Mouse (Mus musculus) CD4-positive, CD25-positive, alpha-beta regulatory T cell, adult 2 months (primary cell): ENCODE measurements around the gene Klhdc10.

ENCODE experiments used
- DNase-seq: peaks from one replicate; pipeline ENCODE4 v3.0.0-alpha.2; 2012; ENCODE audit warnings: low read depth, low spot score

The Klhdc10 gene

DNA sequence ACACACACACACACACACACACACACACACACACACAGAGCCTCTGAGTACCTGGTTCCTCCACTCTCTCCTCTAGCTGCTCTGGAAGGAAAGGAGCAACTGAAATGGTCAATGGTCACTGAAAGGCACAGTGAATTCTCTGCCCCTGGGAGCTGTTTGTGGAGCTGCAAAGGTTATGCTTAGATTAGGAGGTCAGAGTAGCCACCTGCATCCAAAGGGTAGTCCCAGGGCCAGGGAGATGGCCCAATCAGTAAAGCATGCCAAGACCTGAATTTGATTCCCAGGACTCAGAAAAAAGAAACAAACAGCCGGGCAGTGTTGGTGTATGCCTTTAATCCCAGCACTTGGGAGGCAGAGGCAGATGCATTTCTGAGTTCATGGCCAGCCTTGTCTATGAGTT, 66.4 kb downstream of the Klhdc10 start:
- no peak for DNase-seq

DNA sequence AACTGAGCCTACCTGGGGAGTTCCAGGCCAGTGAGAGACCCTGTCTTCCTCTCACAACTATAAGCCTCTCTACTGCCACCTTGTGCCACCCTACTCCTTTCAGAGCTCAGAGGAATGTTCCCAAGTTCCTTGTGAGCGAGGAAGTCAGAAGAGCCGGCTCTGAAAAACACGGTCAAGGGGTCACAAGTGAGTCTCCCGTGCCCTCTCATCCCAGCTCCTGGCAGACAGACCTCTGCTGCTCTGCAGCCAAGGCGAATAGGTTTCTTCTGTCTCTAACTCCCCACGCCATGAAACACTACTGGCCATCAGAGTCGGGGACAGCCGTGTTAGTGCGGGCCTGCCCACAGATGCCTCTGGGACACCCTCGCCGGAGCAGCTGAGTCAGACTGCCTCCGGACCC, 67.0 kb downstream of the Klhdc10 start:
- DNase-seq: peak; percentile 18

DNA sequence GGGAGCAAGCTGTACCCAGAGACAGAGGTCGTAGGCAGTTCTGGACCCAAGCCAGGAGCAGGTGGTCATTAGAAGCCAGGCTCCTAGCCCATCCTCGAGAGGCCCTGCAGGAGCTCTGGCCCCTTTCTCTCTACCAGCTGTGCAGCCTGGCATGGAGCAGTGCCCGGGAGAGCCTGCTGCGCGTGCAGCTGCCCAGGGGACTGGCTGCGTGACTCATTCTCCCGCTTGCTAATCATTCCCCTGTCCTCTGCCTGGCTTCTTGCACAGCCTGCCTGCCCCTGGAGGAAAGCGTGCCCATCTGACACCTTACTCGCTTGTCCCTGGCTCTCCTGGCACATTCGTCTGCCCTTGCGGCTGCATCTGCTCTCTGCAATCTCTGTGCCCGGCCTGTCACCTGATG, 67.7 kb downstream of the Klhdc10 start:
- no peak for DNase-seq

DNA sequence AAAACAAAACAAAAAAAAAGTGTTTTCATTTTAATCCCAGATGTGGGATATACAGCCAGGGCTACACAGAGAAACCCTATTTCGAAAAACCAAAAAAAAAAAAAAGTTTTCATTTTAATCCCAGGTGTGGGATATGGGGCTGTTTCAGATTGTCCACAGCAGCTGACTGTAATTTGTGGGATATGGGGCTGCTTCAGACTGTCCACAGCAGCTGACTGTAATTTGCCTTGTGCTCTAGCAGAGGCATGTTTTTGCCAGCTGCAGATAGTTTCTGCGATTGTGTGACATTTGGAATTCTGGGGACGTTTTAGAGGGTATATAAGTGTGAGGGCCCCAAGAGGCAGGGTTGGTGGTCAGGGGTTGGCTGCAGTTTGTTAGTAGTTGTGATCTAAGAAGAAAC, 70.0 kb downstream of the Klhdc10 start:
- DNase-seq: no peak

DNA sequence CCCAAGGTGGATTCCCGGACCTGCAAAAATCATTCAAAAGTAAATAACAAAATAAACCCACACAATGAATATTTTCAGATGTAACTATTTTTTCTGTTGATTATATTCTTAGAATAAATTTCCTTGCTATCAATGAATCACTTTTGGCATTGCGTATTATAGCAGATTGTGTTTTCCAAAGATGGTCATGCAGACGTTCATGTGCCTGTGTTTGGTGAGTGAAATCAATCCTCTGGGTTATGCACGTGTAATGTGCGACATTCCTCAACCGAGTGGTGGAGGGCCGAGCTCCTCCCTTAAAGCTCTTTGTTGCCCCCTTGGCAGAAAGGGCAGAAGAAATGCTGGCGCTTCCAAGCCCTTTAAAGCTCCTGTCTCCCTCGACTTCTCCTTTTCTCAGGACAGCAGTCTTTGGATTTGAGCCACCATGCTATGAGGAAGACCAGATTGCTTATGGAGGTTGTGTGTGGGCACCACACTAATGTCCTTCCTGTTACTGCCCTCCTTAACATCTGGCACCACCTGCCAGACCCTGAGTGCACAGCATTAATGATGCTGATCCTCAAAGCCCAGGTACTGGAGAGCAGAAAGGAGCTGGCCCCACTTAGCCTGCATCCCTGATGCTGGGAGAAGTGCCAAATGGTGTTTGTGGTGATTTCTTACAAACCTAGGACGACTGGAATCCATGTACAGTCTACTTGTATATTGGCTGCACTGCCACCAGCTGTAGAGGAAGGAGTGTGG, 74.5 kb downstream of the Klhdc10 start:
- no peak for DNase-seq

DNA sequence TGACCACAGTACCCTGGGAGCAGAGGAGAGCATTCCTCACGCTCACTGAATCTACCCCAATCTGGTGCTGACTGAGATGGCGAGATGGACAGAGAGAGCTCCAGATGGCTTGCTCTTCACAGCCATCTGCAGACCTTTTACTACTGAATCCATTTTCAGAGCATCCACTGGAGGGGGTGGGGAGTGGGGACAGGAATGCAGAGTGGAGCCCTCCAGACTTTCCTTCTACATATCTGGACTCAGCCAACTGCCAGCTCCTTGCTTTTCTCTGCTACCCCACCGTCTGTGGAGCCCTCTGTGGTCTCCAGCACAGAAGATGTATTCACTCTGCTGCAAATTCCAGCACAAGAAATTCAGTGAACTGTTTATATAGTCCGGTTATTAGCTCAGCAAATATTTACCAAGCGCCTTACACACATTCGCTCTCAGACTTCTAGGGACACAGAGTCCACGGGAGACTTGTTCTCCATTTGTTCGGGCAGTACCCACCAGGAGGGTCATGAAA, 75.6 kb downstream of the Klhdc10 start:
- DNase-seq: no peak

DNA sequence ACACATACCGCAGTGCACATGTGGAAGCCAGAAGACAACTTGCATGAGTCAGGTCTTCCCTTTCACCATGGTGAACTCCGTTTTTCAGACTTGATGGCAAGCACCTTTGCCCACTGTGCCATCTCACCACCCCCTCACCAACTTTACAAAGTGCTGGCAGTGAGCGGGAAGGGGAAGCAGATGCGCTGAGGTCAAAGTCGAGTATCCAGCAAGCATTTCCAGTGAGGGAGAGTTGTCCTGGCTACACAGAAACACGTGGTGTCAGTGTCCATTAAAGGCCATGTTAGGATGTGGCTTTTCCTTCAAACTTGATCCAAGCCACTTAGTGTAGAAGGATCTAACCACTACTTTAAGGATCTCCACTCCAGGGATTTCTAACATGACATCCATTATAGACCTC, 76.1 kb downstream of the Klhdc10 start:
- no peak for DNase-seq

DNA sequence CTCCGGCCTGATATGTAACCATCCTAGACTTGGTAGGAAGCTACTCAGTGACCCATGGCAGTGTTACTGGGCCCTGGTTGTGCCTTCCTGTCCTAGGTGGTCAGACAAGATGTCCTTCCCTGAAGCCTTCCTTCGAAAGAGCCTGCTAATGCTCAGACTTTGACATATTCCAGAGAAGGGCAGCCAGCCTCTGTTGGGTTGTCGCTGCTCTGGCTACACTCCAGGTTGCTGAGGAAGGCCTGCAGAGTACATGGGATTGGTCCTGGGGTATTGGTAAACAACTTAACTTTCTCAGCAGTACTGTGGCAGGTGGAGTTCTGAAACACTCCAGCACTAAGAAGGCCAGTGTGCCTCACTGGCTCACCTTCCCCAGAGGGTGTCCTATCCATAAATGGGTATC, 77.8 kb downstream of the Klhdc10 start:
- DNase-seq: no peak

DNA sequence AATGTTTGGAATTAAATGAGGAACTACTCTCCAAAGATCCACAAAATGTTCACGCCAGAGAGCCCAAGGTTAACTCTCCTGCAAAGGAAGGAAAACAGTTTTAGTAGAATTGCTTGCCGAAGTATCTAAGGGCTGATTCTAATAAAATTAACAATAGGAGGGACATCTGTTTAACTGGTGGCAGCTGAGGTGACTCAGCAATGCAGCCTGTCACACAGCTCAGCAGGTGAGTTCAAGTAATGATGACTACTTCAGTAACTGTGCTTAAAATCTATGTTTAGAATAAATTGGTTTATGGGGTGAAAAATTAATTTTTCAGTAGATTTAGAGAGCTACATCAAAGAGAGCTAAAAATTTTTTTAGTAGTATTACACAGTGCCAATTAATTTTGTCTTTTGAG, 81.2 kb downstream of the Klhdc10 start:
- no peak for DNase-seq

DNA sequence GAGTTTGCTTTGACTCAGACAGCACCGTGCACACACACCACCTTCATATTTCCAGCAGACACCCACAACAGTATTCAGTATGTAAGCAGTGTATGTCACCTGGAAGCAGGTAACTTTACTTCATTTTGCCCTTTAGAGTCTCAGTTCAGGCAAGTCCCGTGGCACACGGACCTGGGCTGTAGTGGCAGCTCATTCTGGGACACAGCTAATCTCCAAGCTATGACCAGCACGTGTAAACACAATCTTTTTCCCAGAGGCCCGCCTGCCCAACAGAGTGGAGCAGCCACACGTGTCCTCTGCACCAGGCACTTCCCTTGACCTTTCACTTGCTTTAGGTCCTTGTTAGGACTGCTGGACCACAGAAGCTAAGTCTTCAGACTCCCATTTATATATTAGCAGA, 84.8 kb downstream of the Klhdc10 start:
- no peak for DNase-seq

DNA sequence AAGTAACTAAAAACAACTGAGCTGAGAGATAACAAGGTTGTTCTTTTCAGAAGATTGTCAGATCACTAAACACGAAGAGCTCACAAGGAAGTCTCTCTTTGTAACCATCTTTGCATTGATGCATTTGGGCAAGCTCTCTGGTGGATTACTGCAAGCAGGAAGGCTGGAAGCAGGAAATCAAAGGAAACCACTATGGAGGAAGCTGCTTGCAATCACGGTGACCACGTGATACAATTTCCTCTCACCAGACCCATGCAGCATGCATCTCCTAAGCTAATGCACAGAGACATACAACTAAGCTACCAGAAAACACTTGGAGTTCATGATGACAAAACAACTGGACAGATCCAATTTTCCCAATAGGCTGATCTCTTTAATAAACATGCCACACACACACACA, 97.4 kb downstream of the Klhdc10 start:
- peak; percentile 41 for DNase-seq
